Mouse (Mus musculus) cerebellum, postnatal 36 days (tissue): ENCODE results near the gene Letm1.
A peak's percentile ranks its signal among the peaks of the same experiment; 100 is the strongest.

Experiments
- DNase-seq, 2 experiments: peaks; one replicate each; pipeline ENCODE4 v3.0.0; 2021 to 2022; ENCODE audit warnings: mixed read lengths in 2 of 2

Letm1 gene

GRCm38 (mm10) chr5:33737903-33738321 lies 44.7 kb downstream of the Letm1 start:
- peak; percentile 66 to 67 for DNase-seq

GRCm38 (mm10) chr5:33736230-33736629 lies 46.4 kb downstream of the Letm1 start:
- no peak for DNase-seq

DNA sequence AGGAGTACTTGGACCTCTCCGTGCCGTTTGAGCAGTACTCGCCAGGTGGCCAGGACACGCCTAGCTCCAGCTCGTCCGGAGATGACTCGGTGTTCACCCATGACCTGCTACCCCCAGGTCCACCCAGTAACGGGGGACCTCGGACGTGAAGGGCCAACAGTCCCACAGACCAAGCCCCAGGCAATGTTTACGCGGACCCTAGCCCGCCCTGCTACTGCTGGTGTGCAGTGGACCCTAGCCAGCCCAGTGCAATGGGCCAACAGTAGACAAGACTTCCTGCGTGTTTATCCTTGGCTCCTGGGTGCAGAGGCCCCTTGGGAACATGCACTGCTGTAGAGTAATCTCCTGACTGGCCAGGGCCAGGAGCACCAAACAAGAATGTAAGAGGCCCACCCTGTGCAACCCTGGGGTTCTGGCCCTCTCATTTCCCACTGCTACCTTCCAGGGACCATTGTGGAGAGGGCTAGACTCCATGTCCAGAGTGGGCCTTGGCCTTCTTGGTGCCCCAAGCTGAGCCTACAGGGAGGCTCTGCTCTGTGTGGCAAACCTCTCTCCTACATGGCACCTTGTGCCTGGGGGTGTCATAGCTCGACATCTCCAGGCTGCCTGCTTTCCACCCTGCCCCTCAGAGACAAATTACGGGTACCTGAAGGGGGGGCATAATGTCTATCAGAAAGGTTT lies 47.1 kb downstream of the Letm1 start:
- no peak for DNase-seq

- DNase-seq = no peak
Measured at GRCm38 (mm10) chr5:33733837-33734236, 48.8 kb downstream of the Letm1 start.

DNA sequence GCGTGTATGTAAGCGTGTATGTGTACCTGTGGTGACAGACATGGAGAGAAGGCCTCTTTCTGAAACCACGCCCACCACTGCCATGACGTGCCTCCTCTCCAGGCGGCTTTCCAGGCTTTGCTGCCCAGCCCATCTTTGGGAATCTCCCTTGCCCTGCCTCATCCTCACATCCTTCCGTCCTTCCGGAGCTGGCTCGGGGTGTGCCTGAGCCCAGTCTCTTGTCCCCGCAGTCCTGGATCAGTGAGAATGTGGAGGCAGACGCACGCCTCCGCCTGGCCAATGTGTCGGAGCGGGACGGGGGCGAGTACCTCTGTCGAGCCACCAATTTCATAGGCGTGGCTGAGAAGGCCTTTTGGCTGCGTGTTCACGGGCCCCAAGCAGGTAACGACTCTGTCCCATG lies 51.6 kb downstream of the Letm1 start:
- DNase-seq = no peak

- no peak for DNase-seq
Measured at GRCm38 (mm10) chr5:33730516-33730915, 52.1 kb downstream of the Letm1 start.

DNA sequence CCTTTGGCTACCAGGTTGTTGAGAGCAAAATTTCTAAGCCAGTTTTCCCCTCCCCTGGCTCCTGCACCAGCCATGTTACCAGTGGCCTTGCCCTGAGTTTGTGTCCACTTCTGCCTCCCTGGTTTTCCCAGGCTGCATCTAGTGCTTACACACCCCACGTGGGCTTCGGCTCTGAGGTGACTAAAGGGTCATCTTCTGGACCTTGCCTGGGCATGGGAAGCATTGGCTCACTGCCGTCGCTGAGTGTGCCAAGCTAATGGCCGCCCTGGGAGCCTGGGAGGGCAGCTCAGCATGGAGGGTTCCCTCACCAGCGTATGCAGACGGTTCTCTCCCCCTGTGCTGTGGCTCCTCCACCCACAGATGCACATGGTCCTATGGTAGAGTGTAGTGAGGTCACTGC lies 53.8 kb downstream of the Letm1 start:
- no peak for DNase-seq

DNA sequence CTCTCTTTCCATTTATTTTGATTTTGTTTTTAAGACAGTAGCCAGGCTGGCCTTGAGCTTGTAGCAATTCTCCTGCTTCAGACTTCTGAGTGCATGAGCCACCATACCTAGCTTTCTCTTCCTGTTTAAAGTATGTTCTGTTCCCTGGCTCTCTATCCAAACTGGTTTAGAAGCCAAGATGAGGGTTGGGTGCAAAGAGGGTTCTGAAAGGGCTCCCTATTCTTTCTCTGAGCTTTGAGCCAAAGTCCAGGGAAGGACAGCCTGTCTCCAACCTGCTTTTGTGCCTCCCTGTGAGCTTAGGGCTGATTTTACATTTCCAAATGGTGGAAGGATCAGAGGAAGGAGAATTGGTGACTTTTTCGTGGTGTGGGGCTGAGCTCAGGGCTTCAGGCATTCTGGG lies 55.7 kb downstream of the Letm1 start:
- DNase-seq = no peak

DNA sequence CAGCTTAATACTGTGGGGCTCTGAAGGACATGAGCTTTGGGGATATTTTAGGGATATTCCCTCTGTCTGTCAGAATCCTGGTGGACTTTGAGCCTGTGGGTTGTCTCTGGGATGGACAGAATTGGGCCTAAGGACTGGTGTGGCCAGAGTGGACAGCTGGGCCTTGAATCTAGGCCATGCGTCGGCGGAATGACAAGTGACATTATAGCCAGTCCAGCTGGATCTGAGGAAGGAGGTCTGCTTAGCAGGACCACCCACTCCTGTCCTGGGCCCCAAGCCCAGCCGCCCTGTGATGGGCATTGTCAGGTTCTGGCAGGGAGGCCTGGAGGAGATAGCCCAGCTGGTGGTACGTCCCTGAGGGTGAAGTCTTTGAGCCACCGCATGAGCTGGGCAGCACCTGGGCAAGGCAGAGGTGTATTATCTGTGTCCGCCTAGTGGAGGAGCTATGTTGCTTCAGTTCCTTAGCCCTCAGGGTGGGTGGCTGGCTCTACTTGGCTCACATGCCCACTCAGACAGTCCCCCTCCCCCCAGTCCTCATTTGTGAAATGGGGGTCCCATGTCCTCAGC lies 56.5 kb downstream of the Letm1 start:
- peak in 1 of 2 experiments; percentile 27 for DNase-seq

- DNase-seq = no peak
Measured at GRCm38 (mm10) chr5:33723641-33724465, 58.8 kb downstream of the Letm1 start.

DNA sequence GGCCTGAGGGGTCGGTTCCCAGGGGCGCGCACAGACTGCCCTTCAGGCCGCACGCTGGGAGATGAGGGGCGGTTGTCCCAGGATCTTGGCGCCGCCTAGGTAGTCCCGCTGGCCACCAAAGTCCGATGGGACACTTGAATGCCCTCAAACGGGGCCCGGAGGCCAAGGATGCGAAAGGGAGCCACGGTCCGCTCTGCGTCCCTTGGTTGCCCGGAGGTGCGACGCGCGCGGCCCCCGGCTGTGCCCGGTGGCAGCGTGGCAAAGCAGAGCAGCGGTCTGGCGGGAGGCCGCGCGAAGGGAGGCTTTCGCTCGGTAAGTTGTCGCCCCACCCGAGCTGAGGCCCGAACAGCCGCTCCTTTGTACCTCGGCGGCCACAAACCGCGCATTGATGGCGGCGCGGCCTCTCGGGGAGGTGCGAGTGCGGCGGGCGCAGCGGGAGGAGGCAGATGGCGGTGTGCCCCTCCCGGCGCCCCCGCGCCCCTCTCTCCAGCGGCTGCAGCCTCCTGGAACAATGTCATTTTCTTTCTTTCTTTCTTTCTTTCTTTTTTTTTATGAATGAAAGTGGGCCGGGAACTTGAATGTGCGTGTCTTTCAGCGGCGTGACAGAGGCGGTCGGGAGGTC lies 59.5 kb downstream of the Letm1 start:
- no peak for DNase-seq

- no peak for DNase-seq
Measured at GRCm38 (mm10) chr5:33722266-33723018, 60.2 kb downstream of the Letm1 start.

- peak in 1 of 2 experiments; percentile 29 for DNase-seq
Measured at GRCm38 (mm10) chr5:33721541-33722265, 60.9 kb downstream of the Letm1 start, which contains the start of gene Fgfr3. TSS of gene Fgfr3 (plus strand) at chr5:33721674.

DNA sequence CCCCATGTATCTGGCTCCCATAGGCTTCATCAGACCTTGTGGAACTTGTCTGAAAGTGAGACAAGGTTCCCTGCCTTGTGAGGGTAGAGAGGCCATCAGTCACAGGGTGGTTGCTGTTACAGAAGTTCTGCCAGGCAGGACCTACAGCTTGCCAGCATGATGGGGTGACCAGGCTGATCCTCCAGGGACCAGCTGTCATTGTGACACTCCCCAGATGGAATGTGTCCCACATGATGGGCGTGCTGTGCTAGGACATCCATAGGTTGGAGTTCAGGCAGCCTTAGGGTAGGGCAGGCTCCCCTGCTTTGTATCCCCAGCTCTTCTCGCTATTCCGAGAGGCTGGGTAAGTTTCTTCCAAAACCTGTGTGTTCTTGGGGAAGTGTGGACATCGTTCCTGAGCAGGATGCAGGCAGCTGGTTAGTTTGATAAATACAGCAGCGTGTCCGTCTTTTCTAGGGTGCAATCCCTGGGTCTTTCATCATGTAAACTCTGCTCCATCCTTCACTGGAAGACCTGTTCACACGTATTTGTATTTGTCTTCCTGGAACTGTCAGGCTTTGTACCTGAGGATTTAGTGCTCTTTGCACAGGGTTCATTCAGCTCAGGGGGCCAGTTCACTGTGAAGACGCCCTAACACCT lies 61.6 kb downstream of the Letm1 start:
- no peak for DNase-seq

DNA sequence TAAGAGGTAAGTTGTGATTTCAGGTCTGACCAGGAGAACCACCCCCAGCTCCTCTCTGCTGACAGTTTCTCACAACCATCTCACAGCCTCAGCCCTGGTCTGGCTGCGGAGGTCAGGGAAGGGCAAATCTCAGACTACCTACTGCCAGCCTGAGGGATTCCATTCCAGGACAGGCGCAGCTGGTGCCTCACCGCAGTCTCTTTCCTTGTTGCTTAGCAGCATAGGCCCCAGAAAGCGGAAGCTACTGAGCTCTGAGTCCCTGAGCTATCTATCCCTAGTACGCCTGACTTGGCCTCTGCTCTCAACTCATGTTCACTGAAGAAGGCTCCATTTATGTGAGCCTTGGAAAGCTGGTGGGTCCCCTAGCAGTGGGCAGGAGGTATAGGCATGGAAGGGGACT lies 64.2 kb downstream of the Letm1 start:
- no peak for DNase-seq

DNA sequence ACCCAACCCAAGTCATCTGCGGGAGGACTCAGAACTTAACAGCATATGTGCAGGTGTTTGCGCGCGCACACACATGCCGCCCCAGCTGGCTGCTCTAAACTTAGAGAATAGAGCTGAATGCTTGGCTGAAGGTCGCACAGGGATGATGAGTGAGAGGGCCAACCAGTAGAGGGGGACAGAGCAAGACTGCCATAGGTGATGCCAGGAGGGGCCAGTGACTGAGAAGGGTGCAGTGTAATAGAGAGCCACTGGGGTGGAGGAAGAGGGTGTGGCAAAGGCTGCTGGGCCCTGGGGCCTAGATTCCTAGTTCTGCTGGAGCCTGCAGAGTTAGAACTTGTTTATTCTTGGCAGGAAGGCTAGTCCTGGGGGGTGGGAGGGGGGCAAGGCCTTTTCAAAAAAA lies 66.2 kb downstream of the Letm1 start:
- no peak for DNase-seq

- DNase-seq = no peak
Measured at GRCm38 (mm10) chr5:33715182-33715581, 67.4 kb downstream of the Letm1 start.

DNA sequence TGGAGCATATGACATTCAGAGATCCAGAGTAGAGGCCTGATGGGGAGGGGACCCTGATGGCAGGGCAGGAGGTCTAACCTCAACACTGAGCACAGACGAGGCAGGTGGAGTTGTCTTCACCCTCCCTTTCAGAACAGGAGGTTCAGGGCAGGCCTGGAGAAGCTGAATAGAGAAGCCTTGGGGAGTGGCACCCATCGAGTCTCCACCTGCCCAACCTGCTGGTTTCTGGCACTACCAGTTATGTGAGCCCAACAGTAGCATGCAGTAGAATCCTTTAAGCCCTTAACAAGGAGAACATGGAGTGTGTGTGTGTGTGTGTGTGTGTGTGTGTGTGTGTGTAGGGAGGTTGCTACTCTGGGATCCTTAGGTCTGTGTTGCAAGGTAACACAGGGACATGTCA lies 70.1 kb downstream of the Letm1 start:
- DNase-seq = no peak

DNA sequence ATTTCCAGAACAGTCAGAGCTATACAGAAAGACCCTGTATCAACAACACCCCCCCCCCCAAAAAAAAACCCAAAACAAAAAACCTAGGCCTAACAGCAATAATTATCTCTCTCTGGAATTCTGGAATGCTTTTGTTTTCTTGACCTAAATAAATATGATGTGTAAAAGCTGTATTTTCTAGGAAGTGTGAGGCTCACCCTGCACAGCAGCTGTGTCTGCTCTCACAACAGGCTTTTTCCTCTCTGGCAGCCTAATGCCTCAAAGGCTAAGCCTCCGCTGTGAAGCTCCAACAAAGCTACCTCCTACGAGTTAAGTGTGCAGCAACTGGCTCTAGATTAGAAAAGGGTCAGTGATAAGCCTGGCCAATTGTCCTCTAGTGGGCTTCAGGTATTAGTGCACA lies 73.6 kb downstream of the Letm1 start:
- DNase-seq = no peak

- DNase-seq = no peak
Measured at GRCm38 (mm10) chr5:33707163-33707562, 75.5 kb downstream of the Letm1 start.

- DNase-seq = no peak
Measured at GRCm38 (mm10) chr5:33706350-33706629, 76.3 kb downstream of the Letm1 start.
